Mouse (Mus musculus): ENCODE measurements around the gene Gm5346. TPM values are rescaled to one million over a fixed set of nuclear protein-coding genes. Genes with fewer than 3 reads are reported as not detected.

The Gm5346 gene
- total RNA-seq (2023), result not detected

GRCm38 (mm10) chr8:43627176-43627575 is at the start of gene Gm5346:
Gene Gm5346 (minus strand): TSS chr8:43627276.

GRCm38 (mm10) chr8:43576607-43577006 is 50.5 kb downstream of the Gm5346 start, which contains the start of gene Adam26a:
Gene Adam26a (minus strand): TSS chr8:43576707.

Other genes with a start within 250 kb of the Gm5346 start
- not detected for gene Adam26b, start 99.2 kb downstream of the Gm5346 start, total RNA-seq (2023)
- not detected for gene Adam26a, start 50.6 kb downstream of the Gm5346 start, total RNA-seq (2023)
- gene Adam34, start 82.8 kb upstream of the Gm5346 start, total RNA-seq (2023), result not detected